Mouse (Mus musculus) limb, embryonic 13.5 days (tissue): ENCODE results near the gene Zfp942. TPM values are rescaled to one million over a fixed set of nuclear protein-coding genes. Genes with fewer than 3 reads are reported as not detected.
"Not testable (repeated sequence)": the region's sequence is repeated elsewhere in the genome, so short reads cannot be mapped to it uniquely, and the experiment has no call there.

Source experiments
- ATAC-seq: fragments of 200-750 bp; cut with Nextera tagmentation; 2 replicates; pipeline ENCODE4 v1.8.0; 2017; ENCODE audit warnings: low read depth, moderate number of reproducible peaks, moderate TSS enrichment; ENCODE audit not compliant: low FRiP score
- H3K27ac ChIP-seq: fragments of 300-500 bp; sonication (generic); 2 replicates; pipeline ENCODE4 v1.5.1; 2015; ENCODE audit warnings: inconsistent platforms, mild to moderate bottlenecking, moderate library complexity
- H3K27me3 ChIP-seq: fragments of 300-500 bp; sonication (generic); 2 replicates; pipeline ENCODE4 v1.6.1; 2015; ENCODE audit warnings: mild to moderate bottlenecking, inconsistent platforms
- H3K36me3 ChIP-seq: fragments of 300-500 bp; sonication (generic); 2 replicates; pipeline ENCODE4 v1.6.1; 2015; ENCODE audit warnings: inconsistent platforms, mild to moderate bottlenecking, moderate library complexity
- H3K4me1 ChIP-seq: fragments of 300-500 bp; sonication (generic); 2 replicates; pipeline ENCODE4 v1.6.1; 2015; ENCODE audit warnings: inconsistent platforms
- H3K4me2 ChIP-seq: fragments of 300-500 bp; sonication (generic); replicated peaks from 2 replicates; pipeline ENCODE4 v1.6.1; 2015; ENCODE audit warnings: inconsistent platforms, mild to moderate bottlenecking, moderate library complexity
- H3K4me3 ChIP-seq: fragments of 300-500 bp; sonication (generic); 2 replicates; pipeline ENCODE4 v1.5.1; 2015; ENCODE audit warnings: moderate library complexity, mild to moderate bottlenecking, inconsistent platforms
- H3K9ac ChIP-seq: fragments of 300-500 bp; sonication (generic); 2 replicates; pipeline ENCODE4 v1.6.1; 2015; ENCODE audit warnings: mild to moderate bottlenecking, inconsistent platforms
- H3K9me3 ChIP-seq: fragments of 300-500 bp; sonication (generic); 2 replicates; pipeline ENCODE4 v1.6.1; 2016; ENCODE audit warnings: inconsistent platforms
- WGBS: fragments of 180-500 bp; shearing (Covaris S2); methylation state at CpG from one replicate; pipeline ENCODE4 v1.1.7; 2015; 5-methylcytosine and 5-hydroxymethylcytosine counted together
- polyA plus RNA-seq: library from polyadenylated mRNA; unstranded; fragments of >200 nt; fragmentation: Nextera tagmentation; extraction: Ambion mirVana; gene quantifications from 2 replicates; pipeline ENCODE4 v1.2.1, GENCODE M21; 2015

The Zfp942 gene
- 25.6 and 27.1 TPM in 2 replicates for polyA plus RNA-seq

DNA sequence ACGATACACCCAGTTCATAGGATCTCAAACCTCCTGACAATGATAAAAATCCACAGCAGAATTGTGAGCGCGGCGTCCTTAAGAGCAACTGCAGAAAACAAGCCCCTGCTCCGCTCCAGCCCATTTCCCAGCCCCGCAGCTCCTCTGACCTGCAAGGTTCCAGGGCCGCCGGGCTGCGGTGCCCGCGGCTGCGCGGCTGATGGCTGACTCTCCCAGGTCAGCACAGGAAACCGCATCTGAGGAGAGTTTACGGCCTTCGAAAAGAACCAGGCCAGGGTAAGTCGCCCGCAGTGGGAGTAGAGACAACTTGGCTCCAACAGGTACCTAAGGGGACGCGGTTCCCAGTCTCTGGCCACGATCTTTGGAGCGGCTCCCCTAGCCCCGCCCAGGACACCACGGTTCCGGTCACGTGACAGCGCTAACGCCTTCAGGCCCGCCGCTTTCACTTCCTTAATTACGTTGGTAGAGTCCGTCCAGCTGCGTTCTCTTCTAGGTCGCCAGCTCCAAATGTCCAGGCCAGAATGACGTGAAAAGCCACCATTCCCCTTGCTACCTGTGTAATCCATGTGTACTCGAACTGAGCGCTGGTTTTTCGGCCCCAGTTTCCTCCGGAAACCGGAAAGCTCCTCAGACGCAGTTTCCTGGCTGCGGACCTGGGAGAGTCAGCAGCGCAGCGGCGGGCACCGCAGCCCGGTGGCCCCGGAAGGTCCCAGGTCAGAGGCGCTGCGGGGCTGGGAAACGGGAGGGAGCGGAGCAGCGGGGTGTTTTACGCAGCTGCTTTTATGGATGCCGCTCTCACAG lies at the start of gene Zfp942, which contains the start of gene Zfp943:
TSS of gene Zfp942 (minus strand) at position 358 of the 801 bp plus-strand sequence.
TSS of gene Zfp943 (plus strand) at position 446 of the 801 bp plus-strand sequence.
- H3K4me1 ChIP-seq: peaks cover 12% of the 10 kb centered on the region; the same call in 1 of the 2 replicates
- peak within 1 kb of the TSS; percentile 81 for H3K9ac ChIP-seq
- ATAC-seq: peak; percentile 98
- H3K4me2 ChIP-seq: peak within 1 kb of the TSS; percentile 69
- peak within 1 kb of the TSS; percentile 72 for H3K4me3 ChIP-seq
- H3K27ac ChIP-seq: peak within 1 kb of the TSS; percentile 84
- WGBS: under 1% methylated on average over 44 of the region's 55 CpGs
- not testable (repeated sequence) for H3K9me3 ChIP-seq, H3K27me3 ChIP-seq, H3K36me3 ChIP-seq

DNA sequence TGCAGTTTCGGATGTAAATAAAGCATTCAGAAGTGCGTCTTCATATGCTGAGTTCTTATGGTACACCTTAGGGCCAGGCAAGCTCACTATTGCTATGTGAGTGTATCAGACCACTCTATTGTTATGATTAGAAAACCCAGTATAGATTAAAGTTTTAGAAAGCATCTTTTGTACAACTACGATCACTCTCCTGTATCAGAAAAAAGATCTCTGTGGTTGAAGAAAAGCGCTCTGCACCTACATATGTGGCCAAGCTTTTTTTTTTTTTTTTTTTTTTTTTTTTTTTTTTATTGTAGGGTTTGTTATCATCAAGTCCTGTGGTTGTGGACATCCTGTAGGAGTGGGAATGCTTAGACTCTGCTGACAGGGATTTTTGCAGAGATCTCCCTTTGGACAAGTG lies 1.0 kb upstream of the Zfp942 start:
- Histone ChIP-seq H3K4me3 (peak overlapping the region; percentile 72), H3K36me3 (peaks cover 8% of the 10 kb centered on the region), H3K27me3 (no peaks in the 10 kb centered on the region), H3K9ac (peak overlapping the region; percentile 81; the same call in 1 of the 2 replicates), H3K27ac (no peak overlapping the region), H3K9me3 (no peaks in the 10 kb centered on the region; the same call in 1 of the 2 replicates), H3K4me2 (peak overlapping the region; percentile 62), H3K4me1 (peaks cover 12% of the 10 kb centered on the region; the same call in 1 of the 2 replicates)
- WGBS: 66% methylated on average over 4 of the region's 4 CpGs
- ATAC-seq: no peak

DNA sequence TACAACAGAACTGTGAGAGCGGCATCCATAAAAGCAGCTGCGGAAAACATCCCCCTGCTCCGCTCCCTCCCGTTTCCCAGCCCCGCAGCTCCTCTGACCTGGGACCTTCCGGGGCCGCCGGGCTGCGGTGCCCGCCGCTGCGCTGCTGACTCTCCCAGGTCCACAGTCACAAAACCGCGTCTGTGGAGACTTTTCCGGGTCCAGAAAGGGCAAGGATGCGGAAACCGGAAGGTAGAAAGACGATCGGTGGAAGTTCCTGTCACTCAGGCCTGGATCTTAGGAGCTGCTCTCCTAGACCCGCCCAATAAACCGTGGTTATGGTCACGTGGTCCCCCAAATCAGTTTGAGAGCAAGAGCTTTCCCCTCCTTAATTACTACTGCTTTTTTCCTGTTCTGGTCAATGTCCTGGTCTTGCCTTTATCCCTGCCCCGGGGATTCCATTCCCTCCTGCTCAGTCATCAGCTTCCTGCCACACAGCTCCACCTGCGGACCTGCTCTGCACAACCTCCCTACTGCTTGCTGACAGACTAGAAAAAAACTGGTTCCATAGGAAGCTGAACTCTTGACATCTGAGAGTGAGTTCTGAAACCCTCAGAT lies 52.7 kb downstream of the Zfp942 start, which contains the start of gene Zfp995:
TSS of gene Zfp995 (minus strand) at position 471 of the 597 bp plus-strand sequence.
- not testable (repeated sequence) for H3K9me3 ChIP-seq, H3K36me3 ChIP-seq, H3K4me1 ChIP-seq, H3K27me3 ChIP-seq
- peak within 1 kb of the TSS; percentile 71 for H3K4me3 ChIP-seq
- peak; percentile 98 for ATAC-seq
- H3K27ac ChIP-seq: peak within 1 kb of the TSS; percentile 15; the same call in 1 of the 2 replicates
- 0% methylated on average over 24 of the region's 24 CpGs for WGBS
- peak within 1 kb of the TSS; percentile 72 for H3K4me2 ChIP-seq
- H3K9ac ChIP-seq: peak within 1 kb of the TSS; percentile 86

DNA sequence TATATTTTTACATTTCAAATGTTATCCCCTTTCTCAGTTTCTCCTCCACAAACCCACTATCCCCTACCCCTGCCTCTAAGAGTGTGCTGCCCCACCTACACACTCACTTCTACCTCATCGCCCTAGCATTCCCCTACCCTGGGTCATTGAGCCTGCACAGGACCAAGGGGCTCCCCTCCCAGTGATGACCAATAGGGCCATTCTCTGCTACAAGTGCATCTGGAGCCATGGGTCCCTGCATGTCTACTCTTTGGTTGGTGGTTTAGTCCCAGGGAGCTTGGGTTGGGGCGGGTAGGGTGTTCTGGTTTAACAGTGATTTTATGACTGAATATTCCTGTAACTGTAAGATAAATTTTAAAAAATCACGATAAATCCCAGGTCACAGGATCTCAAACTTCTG lies 53.2 kb downstream of the Zfp942 start:
- ATAC-seq: peak; percentile 62; the same call in 1 of the 2 replicates
- Histone ChIP-seq H3K27me3 (no peaks in the 10 kb centered on the region), H3K4me3 (peak overlapping the region; percentile 71), H3K9me3 (no peaks in the 10 kb centered on the region), H3K27ac (no peak overlapping the region), H3K4me2 (peak overlapping the region; percentile 72), H3K4me1 (0 out of 2 replicates have a peak, but pooled peaks cover 2% of the 10 kb centered on the region), H3K36me3 (peaks cover 3% of the 10 kb centered on the region; the same call in 1 of the 2 replicates), H3K9ac (peak overlapping the region; percentile 86)
- 9% methylated on average over 3 of the region's 3 CpGs for WGBS

Other genes starting within 250 kb of the Zfp942 start
- 7.5 and 8.5 TPM in 2 replicates for gene Zfp229, start 231.7 kb downstream of the Zfp942 start, polyA plus RNA-seq
- 7.1 and 7.7 TPM in 2 replicates for gene Zfp820, start 116.7 kb downstream of the Zfp942 start, polyA plus RNA-seq
- gene Zfp995, start 52.5 kb downstream of the Zfp942 start, polyA plus RNA-seq: 6.9 and 7.6 TPM in 2 replicates
- 17.6 and 20.7 TPM in 2 replicates for gene Zfp943, start 88 bp upstream of the Zfp942 start, polyA plus RNA-seq
- 2.8 TPM in 2 replicates for gene Zfp947, start 203.7 kb upstream of the Zfp942 start, polyA plus RNA-seq